Comparison of ENCODE assay signal across 8 mouse cellular contexts in genomic region chr11:90369605-90370004, GRCm38 (mm10). TPM values are rescaled to one million over a fixed set of nuclear protein-coding genes. Genes with fewer than 3 reads are reported as not detected.
DNase-seq lines count a peak whose midpoint lies in the region; ATAC-seq and TF ChIP-seq lines count a peak whose summit lies in the region.

No protein-coding gene starts in this region.

- H3K9me3 ChIP-seq in forebrain, embryonic 12.5 days, result no peaks in the 10 kb centered on the region
- no peaks in the 10 kb centered on the region for H3K9me3 ChIP-seq in heart, embryonic 14.5 days (ENCODE audit: control insufficient read depth, low read length)
- H3K9me3 ChIP-seq in kidney, postnatal 0 days (replicated peaks; ENCODE audit: low read length), result no peaks in the 10 kb centered on the region
- H3K9me3 ChIP-seq in limb, embryonic 15.5 days, result no peaks in the 10 kb centered on the region
- H3K9me3 ChIP-seq in midbrain, embryonic 15.5 days, result no peaks in the 10 kb centered on the region

- no peak overlapping the region for H3K4me3 ChIP-seq in forebrain, embryonic 12.5 days (replicated peaks)
- no peak overlapping the region; a peak in 1 of 4 replicates for H3K4me3 ChIP-seq in heart, embryonic 14.5 days (ENCODE audit: control insufficient read depth in 1 of 2, insufficient read depth in 1 of 2, low read depth in 1 of 2, low read length in 2 of 2)
- H3K4me3 ChIP-seq in kidney, postnatal 0 days (replicated peaks; ENCODE audit: low read depth, low read length), result no peak overlapping the region
- no peak overlapping the region for H3K4me3 ChIP-seq in limb, embryonic 15.5 days
- H3K4me3 ChIP-seq in midbrain, embryonic 15.5 days, result no peak overlapping the region

- WGBS in forebrain, embryonic 12.5 days, result 18% methylated on average over 8 of the region's 8 CpGs
- WGBS in heart, embryonic 14.5 days, result 6% methylated on average over 8 of the region's 8 CpGs
- 9% methylated on average over 8 of the region's 8 CpGs for WGBS in kidney, postnatal 0 days
- WGBS in limb, embryonic 15.5 days, result 18% methylated on average over 8 of the region's 8 CpGs
- 20% methylated on average over 8 of the region's 8 CpGs for WGBS in midbrain, embryonic 15.5 days

- H3K4me2 ChIP-seq in forebrain, embryonic 12.5 days, result peak overlapping the region; percentile 46
- peak overlapping the region; percentile 59 for H3K4me2 ChIP-seq in heart, embryonic 14.5 days (ENCODE audit: low read length)
- peak overlapping the region; percentile 1; the same call in 1 of the 2 replicates for H3K4me2 ChIP-seq in kidney, postnatal 0 days (ENCODE audit: low read length)
- peak overlapping the region; percentile 10; the same call in 1 of the 2 replicates for H3K4me2 ChIP-seq in limb, embryonic 15.5 days
- H3K4me2 ChIP-seq in midbrain, embryonic 15.5 days, result peak overlapping the region; percentile 9

- H3K27ac ChIP-seq in forebrain, embryonic 12.5 days, result peak overlapping the region; percentile 83
- H3K27ac ChIP-seq in heart, embryonic 14.5 days (replicated peaks in 1 of 2; ENCODE audit: control insufficient read depth in 1 of 2, insufficient read depth in 1 of 2, low read depth in 2 of 2, low read length in 2 of 2), result peak overlapping the region; percentile 92
- peak overlapping the region; percentile 93 for H3K27ac ChIP-seq in kidney, postnatal 0 days
- H3K27ac ChIP-seq in limb, embryonic 15.5 days, result peak overlapping the region; percentile 83
- peak overlapping the region; percentile 60 for H3K27ac ChIP-seq in midbrain, embryonic 15.5 days

- H3K36me3 ChIP-seq in forebrain, embryonic 12.5 days (replicated peaks), result no peaks in the 10 kb centered on the region
- no peaks in the 10 kb centered on the region for H3K36me3 ChIP-seq in heart, embryonic 14.5 days (ENCODE audit: control insufficient read depth, insufficient read depth, low read length)
- H3K36me3 ChIP-seq in kidney, postnatal 0 days (ENCODE audit: insufficient read depth, low read length), result no peaks in the 10 kb centered on the region
- H3K36me3 ChIP-seq in limb, embryonic 15.5 days, result no peaks in the 10 kb centered on the region
- H3K36me3 ChIP-seq in midbrain, embryonic 15.5 days (replicated peaks), result no peaks in the 10 kb centered on the region

- H3K9ac ChIP-seq in forebrain, embryonic 12.5 days, result no peak overlapping the region
- H3K9ac ChIP-seq in heart, embryonic 14.5 days (ENCODE audit: low read length), result peak overlapping the region; percentile 58
- H3K9ac ChIP-seq in kidney, postnatal 0 days (ENCODE audit: low read depth, low read length), result no peak overlapping the region; the same call in 1 of the 2 replicates
- no peak overlapping the region for H3K9ac ChIP-seq in limb, embryonic 15.5 days
- no peak overlapping the region for H3K9ac ChIP-seq in midbrain, embryonic 15.5 days

- H3K27me3 ChIP-seq in forebrain, embryonic 12.5 days, result peaks cover 26% of the 10 kb centered on the region; the same call in 1 of the 2 replicates
- no peaks in the 10 kb centered on the region for H3K27me3 ChIP-seq in heart, embryonic 14.5 days (ENCODE audit: control insufficient read depth, insufficient read depth, low read length)
- no peaks in the 10 kb centered on the region for H3K27me3 ChIP-seq in kidney, postnatal 0 days (ENCODE audit: insufficient read depth, low read length)
- H3K27me3 ChIP-seq in limb, embryonic 15.5 days, result no peaks in the 10 kb centered on the region
- no peaks in the 10 kb centered on the region for H3K27me3 ChIP-seq in midbrain, embryonic 15.5 days (replicated peaks)

- peak; percentile 89 for ATAC-seq in forebrain, embryonic 12.5 days (ENCODE audit: low FRiP score)
- ATAC-seq in heart, embryonic 14.5 days (ENCODE audit: insufficient number of reproducible peaks, insufficient read depth, low FRiP score, low read depth), result peak; percentile 75
- peak; percentile 71 for ATAC-seq in kidney, postnatal 0 days (replicated peaks; ENCODE audit: low FRiP score, low read depth)
- ATAC-seq in limb, embryonic 15.5 days (ENCODE audit: insufficient number of reproducible peaks, low FRiP score, low TSS enrichment, low read depth), result 0 out of 2 replicates have a peak, but pooled peaks have one; percentile 62
- peak; percentile 83 for ATAC-seq in midbrain, embryonic 15.5 days (replicated peaks)
- ATAC-seq in activated CD4-positive, CD25-positive, alpha-beta regulatory T cell, adult 4 months, result no peak

- DNase-seq in cerebellum, adult 11-12 months, result peak; percentile 76
- DNase-seq in kidney, postnatal 0 days (ENCODE audit: low spot score), result peak; percentile 94
- peak; percentile 98 for DNase-seq in telencephalon, adult 2 months (ENCODE audit: low read depth, low spot score)

- H3K4me1 ChIP-seq in forebrain, embryonic 12.5 days, result peaks cover 36% of the 10 kb centered on the region
- H3K4me1 ChIP-seq in heart, embryonic 14.5 days (ENCODE audit: control insufficient read depth in 2 of 2, insufficient read depth in 2 of 2, low read length in 2 of 2), result peaks cover 29 to 38% of the 10 kb centered on the region in 2 experiments
- H3K4me1 ChIP-seq in kidney, postnatal 0 days (replicated peaks; ENCODE audit: insufficient read depth, low read length), result peaks cover 37% of the 10 kb centered on the region
- H3K4me1 ChIP-seq in limb, embryonic 15.5 days, result peaks cover 40% of the 10 kb centered on the region
- H3K4me1 ChIP-seq in midbrain, embryonic 15.5 days, result peaks cover 31% of the 10 kb centered on the region

- TF ChIP-seq CTCF in kidney, postnatal 0 days (IDR thresholded peaks at IDR 0.05; ENCODE audit: low read depth), result no peak

RNA-seq across cellular contexts. Expression of gene Hlf, which starts 21.1 kb away (rescaled TPM):
- 2.2 and 3.3 TPM in 2 replicates for polyA plus RNA-seq in forebrain, embryonic 12.5 days (2016; fragmentation: Nextera tagmentation; extraction: Ambion mirVana)
- 4.3 TPM in 2 replicates for polyA plus RNA-seq in heart, embryonic 14.5 days (2014; fragmentation: Nextera tagmentation; extraction: Ambion mirVana)
- 2.4 and 2.6 TPM in 2 replicates for polyA plus RNA-seq in kidney, postnatal 0 days (2015; fragmentation: Nextera tagmentation; extraction: Ambion mirVana)
- polyA plus RNA-seq in limb, embryonic 15.5 days (2015; fragmentation: Nextera tagmentation; extraction: Ambion mirVana), result 2.6 and 3.1 TPM in 2 replicates
- polyA plus RNA-seq in midbrain, embryonic 15.5 days (2015; fragmentation: Nextera tagmentation; extraction: Ambion mirVana), result 7.2 and 7.6 TPM in 2 replicates
- polyA plus RNA-seq in activated CD4-positive, CD25-positive, alpha-beta regulatory T cell, adult 4 months (2017; shearing (Covaris generic)), result 1 to 10 TPM in 1 of 2 experiments, under 1 TPM in 1; 0.75 to 1.3 TPM

Comparison
In these comparisons a context has a peak if more than half of its experiments do, and no peak if none do; other contexts are left out.
1. H3K4me2 ChIP-seq: peak in every context shown above with its lines; median percentile 59 in heart, embryonic 14.5 days; 46 in forebrain, embryonic 12.5 days; 10 in limb, embryonic 15.5 days; 9 in midbrain, embryonic 15.5 days; 1 in kidney, postnatal 0 days.